Mouse (Mus musculus) forebrain, embryonic 14.5 days (tissue): ENCODE data around the gene Gan. TPM values are rescaled to one million over a fixed set of nuclear protein-coding genes. Genes with fewer than 3 reads are reported as not detected.

Source experiments
- ATAC-seq: fragments of 200-750 bp; cut with Nextera tagmentation; 2 replicates; pipeline ENCODE4 v1.8.0; 2017; ENCODE audit warnings: mild to moderate bottlenecking, moderate library complexity
- DNase-seq: peaks from one replicate; pipeline ENCODE4 v3.0.0-alpha.2; 2015; ENCODE audit warnings: low spot score
- H3K27ac ChIP-seq: fragments of 300-500 bp; sonication (generic); 2 replicates; pipeline ENCODE4 v1.5.1; 2014; ENCODE audit warnings: low read depth, mild to moderate bottlenecking, control low read depth, low read length, moderate library complexity
- H3K27me3 ChIP-seq: fragments of 300-500 bp; sonication (generic); replicated peaks from 2 replicates; pipeline ENCODE4 v1.6.1; 2014; ENCODE audit warnings: low read length, control low read depth, mixed read lengths; ENCODE audit not compliant: control insufficient read depth, insufficient read depth
- H3K36me3 ChIP-seq: fragments of 300-500 bp; sonication (generic); 2 replicates; pipeline ENCODE4 v1.6.1; 2014; ENCODE audit warnings: low read length, control low read depth; ENCODE audit not compliant: control insufficient read depth, insufficient read depth
- H3K4me1 ChIP-seq: fragments of 300-500 bp; sonication (generic); 2 replicates; pipeline ENCODE4 v1.6.1; 2014; ENCODE audit warnings: antibody characterized with exemption, low read length, control low read depth; ENCODE audit not compliant: control insufficient read depth, insufficient read depth
- H3K4me2 ChIP-seq: fragments of 300-500 bp; sonication (generic); 2 replicates; pipeline ENCODE4 v1.6.1; 2014; ENCODE audit warnings: mild to moderate bottlenecking, control low read depth, low read length
- H3K4me3 ChIP-seq: fragments of 300-500 bp; sonication (generic); 2 replicates; pipeline ENCODE4 v1.5.1; 2014; ENCODE audit warnings: low read depth, low read length, control low read depth
- H3K9ac ChIP-seq: fragments of 300-500 bp; sonication (generic); 2 replicates; pipeline ENCODE4 v1.6.1; 2014; ENCODE audit warnings: mild to moderate bottlenecking, low read length, control low read depth, moderate library complexity
- H3K9me3 ChIP-seq: fragments of 300-500 bp; sonication (generic); replicated peaks from 2 replicates; pipeline ENCODE4 v1.6.1; 2016; ENCODE audit warnings: low read length, control low read depth, mixed read lengths; ENCODE audit not compliant: control insufficient read depth
- WGBS: fragments of 180-500 bp; shearing (Covaris S2); extraction: QIAGEN DNeasy Blood & Tissue Kit; methylation state at CpG from one replicate; pipeline ENCODE4 v1.1.7; 2014; 5-methylcytosine and 5-hydroxymethylcytosine counted together
- polyA plus RNA-seq: library from polyadenylated mRNA; unstranded; fragments of >200 nt; fragmentation: Nextera tagmentation; extraction: Ambion mirVana; gene quantifications from 2 replicates; pipeline ENCODE4 v1.2.1, GENCODE M21; 2014

Gene Gan
- polyA plus RNA-seq, 1 experiment from 2014 or later, result 3.3 TPM

DNA sequence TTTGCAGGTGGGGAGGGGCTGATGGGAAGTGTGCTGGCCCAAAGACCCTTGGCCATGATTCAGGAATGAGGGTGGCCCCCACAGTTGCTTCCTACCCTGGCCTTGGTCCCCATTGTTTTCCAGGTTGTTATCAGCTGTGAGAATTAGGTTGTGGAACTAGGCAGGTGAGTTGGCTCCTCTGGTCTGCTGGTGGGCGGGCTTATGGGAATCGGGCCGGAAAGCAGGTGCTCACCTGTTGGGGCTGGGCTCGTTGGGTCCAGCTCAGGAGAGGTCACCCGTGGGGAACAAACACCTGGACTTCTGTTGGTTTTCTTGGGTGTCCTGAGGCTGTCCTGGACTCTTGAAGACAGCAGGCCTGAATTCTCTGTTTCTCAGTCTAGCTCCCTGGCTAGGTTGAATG lies 107.1 kb downstream of the Gan start:
- DNase-seq (no peak), ATAC-seq (no peak)
- H3K4me2 ChIP-seq, result no peak overlapping the region
- no peaks in the 10 kb centered on the region for H3K27me3 ChIP-seq
- H3K36me3 ChIP-seq, result no peaks in the 10 kb centered on the region
- no peak overlapping the region for H3K4me3 ChIP-seq
- no peaks in the 10 kb centered on the region for H3K9me3 ChIP-seq
- H3K4me1 ChIP-seq, result peaks cover 19% of the 10 kb centered on the region
- H3K27ac ChIP-seq, result no peak overlapping the region
- 93% methylated on average over 5 of the region's 5 CpGs for WGBS
- H3K9ac ChIP-seq, result no peak overlapping the region

Other genes with a start within 250 kb of the Gan start
- gene Cmc2, start 236.7 kb upstream of the Gan start, polyA plus RNA-seq, result 43.1 and 52.6 TPM in 2 replicates
- 18.5 and 23.7 TPM in 2 replicates for gene Cenpn, start 236.4 kb upstream of the Gan start, polyA plus RNA-seq
- gene Atmin, start 214.7 kb upstream of the Gan start, polyA plus RNA-seq, result 16.4 and 16.9 TPM in 2 replicates
- gene 1700030J22Rik, start 179.2 kb upstream of the Gan start, polyA plus RNA-seq, result 3.9 TPM in 2 replicates
- 85.8 and 112 TPM in 2 replicates for gene Gcsh, start 164.6 kb upstream of the Gan start, polyA plus RNA-seq
- not detected in 2 replicates for gene Pkd1l2, start 75.7 kb upstream of the Gan start, polyA plus RNA-seq
- gene Bco1, start 62.3 kb upstream of the Gan start, polyA plus RNA-seq, result 0.12 TPM in 1 of 2 replicates, not detected in the other
- 57.4 and 69.6 TPM in 2 replicates for gene Cmip, start 98.9 kb downstream of the Gan start, polyA plus RNA-seq